Mouse (Mus musculus): ENCODE data around the gene Serpina1f. TPM values are rescaled to one million over a fixed set of nuclear protein-coding genes. Genes with fewer than 3 reads are reported as not detected.
"Not testable (repeated sequence)": the region's sequence is repeated elsewhere in the genome, so short reads cannot be mapped to it uniquely, and the experiment has no call there.

Gene Serpina1f
- polyA plus RNA-seq, 1 experiment from 2014 or later: not detected

GRCm38 (mm10) chr12:103670344-103670743, 25.0 kb downstream of the Serpina1f start:
- DNase-seq: no peak
- no peak overlapping the region for H3K4me3 ChIP-seq (ENCODE audit: low read depth, low read length)

DNA sequence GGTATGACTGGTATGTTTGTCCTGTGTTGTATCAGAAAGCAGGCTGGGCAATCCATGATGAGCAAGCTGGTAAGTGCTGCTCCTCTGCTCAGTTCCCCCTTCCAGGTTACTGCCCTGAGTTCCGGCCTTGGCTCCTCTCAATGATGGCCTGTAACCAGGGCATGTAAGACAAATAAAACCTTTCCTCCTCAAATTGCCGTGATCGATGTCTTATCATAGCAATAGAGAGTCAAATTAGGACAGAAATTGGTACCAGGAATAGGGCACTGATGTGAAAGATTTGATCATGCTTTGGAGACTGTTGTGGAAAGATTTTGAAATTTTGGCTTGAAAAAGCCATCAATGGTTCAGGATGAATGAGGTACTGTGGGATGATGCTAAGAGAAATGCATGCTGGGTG, 30.0 kb downstream of the Serpina1f start:
- H3K4me1 ChIP-seq (ENCODE audit: insufficient read depth): peaks cover 4% of the 10 kb centered on the region; the same call in 1 of the 2 replicates
- no peak overlapping the region for H3K9ac ChIP-seq
- no peak overlapping the region for H3K4me3 ChIP-seq (ENCODE audit: low read depth, low read length)
- no peak overlapping the region for H3K27ac ChIP-seq (ENCODE audit: low read depth)
- no peaks in the 10 kb centered on the region for H3K9me3 ChIP-seq (ENCODE audit: low read depth, low read length)
- H3K4me2 ChIP-seq: no peak overlapping the region
- DNase-seq: no peak
- ATAC-seq (ENCODE audit: insufficient read depth): no peak
- no peak for TF ChIP-seq CTCF (IDR thresholded peaks at IDR 0.05; ENCODE audit: low read depth)
- WGBS: 73% methylated on average over 3 of the region's 3 CpGs
- H3K36me3 ChIP-seq (ENCODE audit: insufficient read depth): no peaks in the 10 kb centered on the region
- H3K27me3 ChIP-seq (ENCODE audit: insufficient read depth, low read length): no peaks in the 10 kb centered on the region

More at GRCm38 (mm10) chr12:103670344-103670743, 25.0 kb downstream of the Serpina1f start:
- H3K4me1 ChIP-seq (ENCODE audit: insufficient read depth): peaks cover 5% of the 10 kb centered on the region; the same call in 1 of the 2 replicates
- no peak overlapping the region for H3K4me2 ChIP-seq
- no peaks in the 10 kb centered on the region for H3K9me3 ChIP-seq (ENCODE audit: low read depth, low read length)
- 64% methylated on average over 5 of the region's 5 CpGs for WGBS
- peak overlapping the region; percentile 88 for H3K27ac ChIP-seq (ENCODE audit: low read depth)
- H3K36me3 ChIP-seq (ENCODE audit: insufficient read depth): no peaks in the 10 kb centered on the region
- no peak for TF ChIP-seq CTCF (IDR thresholded peaks at IDR 0.05; ENCODE audit: low read depth)
- H3K9ac ChIP-seq: no peak overlapping the region
- no peaks in the 10 kb centered on the region for H3K27me3 ChIP-seq (ENCODE audit: insufficient read depth, low read length)
- no peak for ATAC-seq (ENCODE audit: insufficient read depth)

- H3K36me3 ChIP-seq (ENCODE audit: insufficient read depth); H3K4me2 ChIP-seq; H3K9ac ChIP-seq; ATAC-seq (ENCODE audit: insufficient read depth); H3K4me1 ChIP-seq (ENCODE audit: insufficient read depth); H3K4me3 ChIP-seq (ENCODE audit: low read depth, low read length); H3K27me3 ChIP-seq (ENCODE audit: insufficient read depth, low read length); DNase-seq; H3K9me3 ChIP-seq (ENCODE audit: low read depth, low read length); H3K27ac ChIP-seq (ENCODE audit: low read depth): not testable (repeated sequence)
Measured at GRCm38 (mm10) chr12:103662053-103662452, 33.3 kb downstream of the Serpina1f start.

GRCm38 (mm10) chr12:103660076-103660475, 35.3 kb downstream of the Serpina1f start:
- no peak for ATAC-seq (ENCODE audit: insufficient read depth)
- Histone ChIP-seq H3K9ac (no peak overlapping the region), H3K4me1 (ENCODE audit: insufficient read depth) (no peaks in the 10 kb centered on the region), H3K36me3 (ENCODE audit: insufficient read depth) (no peaks in the 10 kb centered on the region), H3K4me2 (no peak overlapping the region), H3K27me3 (ENCODE audit: insufficient read depth, low read length) (no peaks in the 10 kb centered on the region), H3K27ac (ENCODE audit: low read depth) (no peak overlapping the region), H3K9me3 (ENCODE audit: low read depth, low read length) (no peaks in the 10 kb centered on the region), H3K4me3 (ENCODE audit: low read depth, low read length) (no peak overlapping the region)
- no peak for TF ChIP-seq CTCF (IDR thresholded peaks at IDR 0.05; ENCODE audit: low read depth)
- WGBS: 80% methylated on average over 5 of the region's 5 CpGs
- no peak for DNase-seq

DNA sequence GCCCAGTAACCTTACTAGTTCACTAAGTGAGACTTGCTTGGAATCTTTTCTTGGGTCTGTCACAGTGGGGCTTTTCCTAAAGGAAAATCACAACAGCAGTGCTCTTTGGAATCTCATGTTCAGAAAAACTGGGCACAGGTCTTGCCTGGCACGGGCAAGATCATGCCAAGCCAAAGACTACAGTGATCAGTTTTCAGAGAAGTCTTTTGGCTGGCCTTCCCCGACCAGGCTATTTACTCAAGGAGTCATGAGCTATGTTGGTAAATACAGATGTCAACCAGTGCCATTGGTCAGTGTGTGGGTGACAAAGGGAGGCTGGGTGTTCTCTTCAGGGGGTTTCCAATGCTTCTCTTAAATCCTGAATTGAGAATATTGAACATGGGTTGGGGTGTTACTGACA, 36.2 kb downstream of the Serpina1f start:
- ATAC-seq (ENCODE audit: insufficient read depth) (no peak), DNase-seq (no peak)
- no peak overlapping the region for H3K4me2 ChIP-seq
- H3K27ac ChIP-seq (ENCODE audit: low read depth): no peak overlapping the region
- H3K27me3 ChIP-seq (ENCODE audit: insufficient read depth, low read length): no peaks in the 10 kb centered on the region
- no peaks in the 10 kb centered on the region for H3K4me1 ChIP-seq (ENCODE audit: insufficient read depth)
- WGBS: 75% methylated on average over 2 of the region's 2 CpGs
- TF ChIP-seq CTCF (IDR thresholded peaks at IDR 0.05; ENCODE audit: low read depth): no peak
- no peak overlapping the region for H3K9ac ChIP-seq
- H3K9me3 ChIP-seq (ENCODE audit: low read depth, low read length): no peaks in the 10 kb centered on the region
- no peaks in the 10 kb centered on the region for H3K36me3 ChIP-seq (ENCODE audit: insufficient read depth)
- no peak overlapping the region for H3K4me3 ChIP-seq (ENCODE audit: low read depth, low read length)

GRCm38 (mm10) chr12:103657991-103658390, 37.3 kb downstream of the Serpina1f start:
- ATAC-seq (ENCODE audit: insufficient read depth): no peak
- no peak for TF ChIP-seq CTCF (IDR thresholded peaks at IDR 0.05; ENCODE audit: low read depth)
- WGBS: 72% methylated on average over 10 of the region's 10 CpGs

DNA sequence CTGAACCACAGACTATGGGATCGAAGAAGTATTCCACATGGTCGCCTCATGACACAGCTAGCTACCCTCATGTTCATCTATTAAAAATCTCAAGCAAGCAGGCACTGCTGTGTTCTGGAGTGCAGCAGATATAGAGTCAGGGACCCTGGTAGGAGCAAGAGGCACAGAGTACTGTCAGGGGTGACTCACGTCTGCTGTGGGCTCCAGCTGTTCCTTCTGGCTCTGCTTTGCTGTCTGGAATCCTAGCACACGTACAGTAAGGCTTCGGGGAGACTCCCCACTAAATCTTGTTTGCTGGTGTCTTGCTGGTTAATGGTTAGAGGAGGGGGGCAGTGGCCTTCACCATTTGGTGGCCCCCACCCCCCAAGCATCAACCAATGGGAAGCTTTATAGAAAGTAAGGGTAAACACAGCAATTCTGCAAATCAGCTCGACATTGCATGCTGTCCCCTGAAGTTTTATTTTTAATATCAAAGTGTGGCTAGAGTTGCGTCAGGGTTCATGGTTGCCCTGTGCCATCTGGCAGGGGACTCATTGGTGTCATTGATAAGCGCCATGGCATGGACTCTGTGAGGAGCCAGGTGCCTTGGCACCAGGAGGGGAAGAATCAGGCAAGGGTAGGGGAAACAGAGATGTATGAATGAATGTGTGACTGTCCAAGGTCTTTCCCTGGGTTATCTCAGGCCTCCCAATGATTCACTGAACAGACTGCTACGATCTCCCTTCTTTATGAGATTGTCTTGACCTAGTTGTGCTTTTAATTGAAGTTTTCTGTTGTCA, 38.3 kb downstream of the Serpina1f start, which contains the start of gene Serpina6:
TSS of gene Serpina6 (minus strand) at position 365 of the 779 bp plus-strand sequence.
- no peaks in the 10 kb centered on the region for H3K36me3 ChIP-seq (ENCODE audit: insufficient read depth)
- H3K27me3 ChIP-seq (ENCODE audit: insufficient read depth, low read length): no peaks in the 10 kb centered on the region
- no peak for TF ChIP-seq CTCF (IDR thresholded peaks at IDR 0.05; ENCODE audit: low read depth)
- ATAC-seq (ENCODE audit: insufficient read depth): no peak
- H3K4me2 ChIP-seq: no peak within 1 kb of the TSS
- no peak within 1 kb of the TSS for H3K27ac ChIP-seq (ENCODE audit: low read depth)
- H3K9me3 ChIP-seq (ENCODE audit: low read depth, low read length): no peaks in the 10 kb centered on the region
- 67% methylated on average over 9 of the region's 9 CpGs for WGBS
- no peak within 1 kb of the TSS for H3K4me3 ChIP-seq (ENCODE audit: low read depth, low read length)
- H3K9ac ChIP-seq: no peak within 1 kb of the TSS
- DNase-seq: no peak
- H3K4me1 ChIP-seq (ENCODE audit: insufficient read depth): no peaks in the 10 kb centered on the region

More at GRCm38 (mm10) chr12:103657991-103658390, 37.3 kb downstream of the Serpina1f start:
- Histone ChIP-seq H3K4me2 (no peak overlapping the region), H3K27me3 (ENCODE audit: insufficient read depth, low read length) (no peaks in the 10 kb centered on the region), H3K27ac (ENCODE audit: low read depth) (no peak overlapping the region), H3K36me3 (ENCODE audit: insufficient read depth) (no peaks in the 10 kb centered on the region), H3K4me1 (ENCODE audit: insufficient read depth) (no peaks in the 10 kb centered on the region), H3K9me3 (ENCODE audit: low read depth, low read length) (no peaks in the 10 kb centered on the region), H3K4me3 (ENCODE audit: low read depth, low read length) (no peak overlapping the region), H3K9ac (no peak overlapping the region)
- DNase-seq: no peak
